Mouse (Mus musculus) myocyte (in vitro differentiated cells): ENCODE measurements at regions not wholly inside any gene's neighbourhood (a gene's known extent, or its start where the extent isn't known, plus 50 kb on each side); places are given as distances from the start of the nearest gene placed in this dataset.
"Not testable (repeated sequence)": the region's sequence is repeated elsewhere in the genome, so short reads cannot be mapped to it uniquely, and the experiment has no call there.

Source experiments
- H3K27me3 ChIP-seq: one replicate; pipeline ENCODE4 v1.6.1; 2011; ENCODE audit not compliant: control insufficient read depth, insufficient read depth, insufficient read length
- H3K36me3 ChIP-seq: one replicate; pipeline ENCODE4 v1.6.1; 2011; ENCODE audit not compliant: control insufficient read depth, insufficient read depth
- H3K4me2 ChIP-seq: one replicate; pipeline ENCODE4 v1.6.1; 2011; ENCODE audit warnings: low read depth, control low read depth
- H3K4me3 ChIP-seq: one replicate; pipeline ENCODE4 v1.5.1; 2011; ENCODE audit warnings: mild to moderate bottlenecking, control low read depth, moderate library complexity
- H3K79me2 ChIP-seq: one replicate; pipeline ENCODE4 v1.6.1; 2011; ENCODE audit not compliant: control insufficient read depth, insufficient read depth
- H3ac ChIP-seq: one replicate; pipeline ENCODE4 v1.6.1; 2011; ENCODE audit not compliant: control insufficient read depth, insufficient read length

GRCm38 (mm10) chr14:53336705-53337104 is 841.2 kb upstream of the Olfr1507 start:
- not testable (repeated sequence) for H3K4me3 ChIP-seq, H3ac ChIP-seq, H3K4me2 ChIP-seq, H3K27me3 ChIP-seq, H3K79me2 ChIP-seq, H3K36me3 ChIP-seq

GRCm38 (mm10) chr14:53334451-53334850 is 838.9 kb upstream of the Olfr1507 start:
- not testable (repeated sequence) for H3K27me3 ChIP-seq, H3K36me3 ChIP-seq

GRCm38 (mm10) chr14:53331153-53331552 is 835.6 kb upstream of the Olfr1507 start:
- not testable (repeated sequence) for H3ac ChIP-seq, H3K36me3 ChIP-seq, H3K4me3 ChIP-seq, H3K79me2 ChIP-seq, H3K4me2 ChIP-seq, H3K27me3 ChIP-seq

More at GRCm38 (mm10) chr14:53334451-53334850, 838.9 kb upstream of the Olfr1507 start:
- H3ac ChIP-seq, H3K79me2 ChIP-seq, H3K4me3 ChIP-seq, H3K4me2 ChIP-seq: not testable (repeated sequence)

GRCm38 (mm10) chr14:53324367-53324766 is 828.8 kb upstream of the Olfr1507 start:
- not testable (repeated sequence) for H3ac ChIP-seq, H3K4me3 ChIP-seq, H3K4me2 ChIP-seq, H3K27me3 ChIP-seq, H3K36me3 ChIP-seq, H3K79me2 ChIP-seq

GRCm38 (mm10) chr14:53318512-53319309 is 823.2 kb upstream of the Olfr1507 start:
- H3K27me3 ChIP-seq, H3K4me3 ChIP-seq, H3ac ChIP-seq, H3K4me2 ChIP-seq, H3K79me2 ChIP-seq, H3K36me3 ChIP-seq: not testable (repeated sequence)

GRCm38 (mm10) chr14:53312490-53312889 is 816.9 kb upstream of the Olfr1507 start:
- H3K79me2 ChIP-seq, H3ac ChIP-seq, H3K4me3 ChIP-seq, H3K27me3 ChIP-seq, H3K36me3 ChIP-seq, H3K4me2 ChIP-seq: not testable (repeated sequence)

GRCm38 (mm10) chr14:53303179-53303578 is 807.6 kb upstream of the Olfr1507 start:
- not testable (repeated sequence) for H3ac ChIP-seq, H3K27me3 ChIP-seq, H3K79me2 ChIP-seq, H3K4me3 ChIP-seq, H3K36me3 ChIP-seq, H3K4me2 ChIP-seq

GRCm38 (mm10) chr14:53302491-53302829 is 806.9 kb upstream of the Olfr1507 start:
- H3ac ChIP-seq, H3K27me3 ChIP-seq, H3K4me3 ChIP-seq, H3K79me2 ChIP-seq, H3K36me3 ChIP-seq, H3K4me2 ChIP-seq: not testable (repeated sequence)

- H3K4me2 ChIP-seq, H3K4me3 ChIP-seq, H3K36me3 ChIP-seq, H3ac ChIP-seq, H3K79me2 ChIP-seq, H3K27me3 ChIP-seq: not testable (repeated sequence)
Observed at GRCm38 (mm10) chr14:53301722-53302490, 806.4 kb upstream of the Olfr1507 start.

GRCm38 (mm10) chr14:53301110-53301509 is 805.6 kb upstream of the Olfr1507 start:
- H3K27me3 ChIP-seq, H3K4me2 ChIP-seq, H3K36me3 ChIP-seq, H3K4me3 ChIP-seq, H3K79me2 ChIP-seq, H3ac ChIP-seq: not testable (repeated sequence)

GRCm38 (mm10) chr14:53299735-53300134 is 804.2 kb upstream of the Olfr1507 start:
- H3K4me3 ChIP-seq, H3K27me3 ChIP-seq, H3K36me3 ChIP-seq, H3K79me2 ChIP-seq, H3ac ChIP-seq, H3K4me2 ChIP-seq: not testable (repeated sequence)

- H3K4me3 ChIP-seq, H3K36me3 ChIP-seq, H3K79me2 ChIP-seq, H3K27me3 ChIP-seq, H3ac ChIP-seq, H3K4me2 ChIP-seq: not testable (repeated sequence)
Observed at GRCm38 (mm10) chr14:53283350-53284141, 788.0 kb upstream of the Olfr1507 start.
